Mouse (Mus musculus): ENCODE results near the gene Syp. TPM values are rescaled to one million over a fixed set of nuclear protein-coding genes. Genes with fewer than 3 reads are reported as not detected.

Syp gene
- polyA plus RNA-seq, 1 experiment, result 3.2 TPM

GRCm38 (mm10) chrX:7662936-7663335 lies 24.7 kb downstream of the Syp start:
- Histone ChIP-seq H3K27ac (ENCODE audit: insufficient read depth, low read length) (no peak overlapping the region), H3K27me3 (ENCODE audit: control insufficient read depth, insufficient read depth, low read length) (no peaks in the 10 kb centered on the region), H3K4me1 (ENCODE audit: control insufficient read depth, insufficient read depth, insufficient read length) (peaks cover 6% of the 10 kb centered on the region), H3K4me3 (ENCODE audit: extremely low read depth, insufficient read depth, insufficient read length) (no peak overlapping the region), H3K36me3 (ENCODE audit: control insufficient read depth, insufficient read depth, low read length) (peaks cover 12% of the 10 kb centered on the region)
- WGBS, result 70% methylated on average over 3 of the region's 3 CpGs
- TF ChIP-seq CTCF (IDR thresholded peaks at IDR 0.05; ENCODE audit: extremely low read depth, insufficient read depth, insufficient read length, insufficient replicate concordance) (no peak), POLR2A (IDR thresholded peaks at IDR 0.05; ENCODE audit: low read depth, low read length) (no peak)
- no peak for DNase-seq (ENCODE audit: low read depth in 1 of 2, low spot score in 2 of 2)

GRCm38 (mm10) chrX:7664791-7665190 lies 26.5 kb downstream of the Syp start:
- H3K4me3 ChIP-seq (ENCODE audit: extremely low read depth, insufficient read depth, insufficient read length), result no peak overlapping the region
- H3K36me3 ChIP-seq (ENCODE audit: control insufficient read depth, insufficient read depth, low read length), result peaks cover 12% of the 10 kb centered on the region
- H3K27ac ChIP-seq (ENCODE audit: insufficient read depth, low read length), result no peak overlapping the region
- no peaks in the 10 kb centered on the region for H3K4me1 ChIP-seq (ENCODE audit: control insufficient read depth, insufficient read depth, insufficient read length)
- no peak for DNase-seq (ENCODE audit: low read depth in 1 of 2, low spot score in 2 of 2)
- H3K27me3 ChIP-seq (ENCODE audit: control insufficient read depth, insufficient read depth, low read length), result no peaks in the 10 kb centered on the region
- TF ChIP-seq POLR2A (IDR thresholded peaks at IDR 0.05; ENCODE audit: low read depth, low read length), result no peak
- no peak for TF ChIP-seq CTCF (IDR thresholded peaks at IDR 0.05; ENCODE audit: extremely low read depth, insufficient read depth, insufficient read length, insufficient replicate concordance)
- 87% methylated on average over 11 of the region's 11 CpGs for WGBS

- TF ChIP-seq CTCF (IDR thresholded peaks at IDR 0.05; ENCODE audit: extremely low read depth, insufficient read depth, insufficient read length, insufficient replicate concordance) (no peak), POLR2A (IDR thresholded peaks at IDR 0.05; ENCODE audit: low read depth, low read length) (no peak)
- Histone ChIP-seq H3K27me3 (ENCODE audit: control insufficient read depth, insufficient read depth, low read length) (no peaks in the 10 kb centered on the region), H3K4me3 (ENCODE audit: extremely low read depth, insufficient read depth, insufficient read length) (no peak overlapping the region), H3K4me1 (ENCODE audit: control insufficient read depth, insufficient read depth, insufficient read length) (no peaks in the 10 kb centered on the region), H3K36me3 (ENCODE audit: control insufficient read depth, insufficient read depth, low read length) (peaks cover 12% of the 10 kb centered on the region), H3K27ac (ENCODE audit: insufficient read depth, low read length) (no peak overlapping the region)
- DNase-seq (ENCODE audit: low read depth in 1 of 2, low spot score in 2 of 2), result no peak
- WGBS, result 84% methylated on average over 21 of the region's 21 CpGs
Observed at GRCm38 (mm10) chrX:7665739-7666502, 27.6 kb downstream of the Syp start.

- DNase-seq (ENCODE audit: low read depth in 1 of 2, low spot score in 2 of 2), result peak; percentile 47 to 53
- TF ChIP-seq CTCF (IDR thresholded peaks at IDR 0.05; ENCODE audit: extremely low read depth, insufficient read depth, insufficient read length, insufficient replicate concordance) (no peak), POLR2A (IDR thresholded peaks at IDR 0.05; ENCODE audit: low read depth, low read length) (no peak)
- H3K27ac ChIP-seq (ENCODE audit: insufficient read depth, low read length), result peak overlapping the region; percentile 88
- WGBS, result 25% methylated on average over 19 of the region's 19 CpGs
- no peaks in the 10 kb centered on the region for H3K27me3 ChIP-seq (ENCODE audit: control insufficient read depth, insufficient read depth, low read length)
- H3K36me3 ChIP-seq (ENCODE audit: control insufficient read depth, insufficient read depth, low read length), result peaks cover 11% of the 10 kb centered on the region
- H3K4me3 ChIP-seq (ENCODE audit: extremely low read depth, insufficient read depth, insufficient read length), result peak overlapping the region; percentile 91
- peaks cover 7% of the 10 kb centered on the region; the same call in 1 of the 2 replicates for H3K4me1 ChIP-seq (ENCODE audit: control insufficient read depth, insufficient read depth, insufficient read length)
Observed at GRCm38 (mm10) chrX:7670390-7670881, 32.2 kb downstream of the Syp start.

GRCm38 (mm10) chrX:7670921-7671623 lies 32.8 kb downstream of the Syp start, which contains the start of gene Plp2:
TSS of gene Plp2 (minus strand) at chrX:7671390.
- Histone ChIP-seq H3K4me3 (ENCODE audit: extremely low read depth, insufficient read depth, insufficient read length) (peak within 1 kb of the TSS; percentile 91), H3K27me3 (ENCODE audit: control insufficient read depth, insufficient read depth, low read length) (no peaks in the 10 kb centered on the region), H3K27ac (ENCODE audit: insufficient read depth, low read length) (peak within 1 kb of the TSS; percentile 88), H3K36me3 (ENCODE audit: control insufficient read depth, insufficient read depth, low read length) (peaks cover 11% of the 10 kb centered on the region), H3K4me1 (ENCODE audit: control insufficient read depth, insufficient read depth, insufficient read length) (peaks cover 7% of the 10 kb centered on the region; the same call in 1 of the 2 replicates)
- DNase-seq (ENCODE audit: low read depth in 1 of 2, low spot score in 2 of 2), result peak in 1 of 2 experiments; percentile 56
- no peak for TF ChIP-seq POLR2A (IDR thresholded peaks at IDR 0.05; ENCODE audit: low read depth, low read length)
- TF ChIP-seq CTCF (IDR thresholded peaks at IDR 0.05; ENCODE audit: extremely low read depth, insufficient read depth, insufficient read length, insufficient replicate concordance), result no peak
- WGBS, result 34% methylated on average over 36 of the region's 36 CpGs

- H3K4me3 ChIP-seq (ENCODE audit: extremely low read depth, insufficient read depth, insufficient read length), result no peak overlapping the region
- DNase-seq (ENCODE audit: low read depth in 1 of 2, low spot score in 2 of 2), result no peak
- no peaks in the 10 kb centered on the region; the same call in 1 of the 2 replicates for H3K36me3 ChIP-seq (ENCODE audit: control insufficient read depth, insufficient read depth, low read length)
- no peaks in the 10 kb centered on the region for H3K27me3 ChIP-seq (ENCODE audit: control insufficient read depth, insufficient read depth, low read length)
- 46% methylated on average over 6 of the region's 6 CpGs for WGBS
- peak overlapping the region; percentile 47; the same call in 1 of the 2 replicates for H3K27ac ChIP-seq (ENCODE audit: insufficient read depth, low read length)
- TF ChIP-seq POLR2A (IDR thresholded peaks at IDR 0.05; ENCODE audit: low read depth, low read length) (no peak), CTCF (IDR thresholded peaks at IDR 0.05; ENCODE audit: extremely low read depth, insufficient read depth, insufficient read length, insufficient replicate concordance) (no peak)
- peaks cover 7% of the 10 kb centered on the region; the same call in 1 of the 2 replicates for H3K4me1 ChIP-seq (ENCODE audit: control insufficient read depth, insufficient read depth, insufficient read length)
Observed at GRCm38 (mm10) chrX:7672739-7673138, 34.5 kb downstream of the Syp start.

All from spleen, adult 2 months (tissue).